Mouse (Mus musculus) layer of hippocampus, postnatal 10 days (tissue): ENCODE measurements around the gene Cd300c. TPM values are rescaled to one million over a fixed set of nuclear protein-coding genes. Genes with fewer than 3 reads are reported as not detected.

Experiments
- total RNA-seq, 2 experiments: library from RNA; stranded (reverse); gene quantifications; 2 replicates each; pipeline ENCODE4 v1.2.3; 2021

Gene Cd300c
- total RNA-seq, 2 experiments from 2014 or later: not detected

Other genes with a start within 250 kb of the Cd300c start
- gene Dnaic2, start 241.7 kb downstream of the Cd300c start, total RNA-seq: 1 to 10 TPM; 1.2 to 2.4 TPM
- gene Kif19a, start 203.8 kb downstream of the Cd300c start, total RNA-seq: 1 to 10 TPM; 6.7 to 8.7 TPM
- gene Btbd17, start 173.2 kb downstream of the Cd300c start, total RNA-seq: 10 to 100 TPM; 30.4 to 32.9 TPM
- gene Gpr142, start 170.2 kb downstream of the Cd300c start, total RNA-seq: not detected
- gene Gprc5c, start 118.0 kb downstream of the Cd300c start, total RNA-seq: 1 to 10 TPM; 3.9 to 5.1 TPM
- under 1 TPM; 0.62 TPM for gene Cd300a, start 79.1 kb downstream of the Cd300c start, total RNA-seq
- gene Cd300lb, start 34.8 kb downstream of the Cd300c start, total RNA-seq: under 1 TPM in 1 of 2 experiments, not detected in 1; 0.20 TPM
- under 1 TPM in 1 of 2 experiments, not detected in 1; 0.11 TPM for gene Cd300ld, start 20.8 kb upstream of the Cd300c start, total RNA-seq
- gene Cd300c2, start 32.7 kb upstream of the Cd300c start, total RNA-seq: 1 to 10 TPM; 2.5 to 3.5 TPM
- gene Cd300ld2, start 47.0 kb upstream of the Cd300c start, total RNA-seq: not detected
- gene Cd300ld4, start 57.9 kb upstream of the Cd300c start, total RNA-seq: not detected
- 1 to 10 TPM; 2.5 to 2.6 TPM for gene Cd300ld5, start 68.6 kb upstream of the Cd300c start, total RNA-seq
- gene Cd300ld3, start 79.3 kb upstream of the Cd300c start, total RNA-seq: not detected
- not detected for gene Cd300e, start 93.0 kb upstream of the Cd300c start, total RNA-seq
- 1 to 10 TPM in 1 of 2 experiments, under 1 TPM in 1; 0.91 to 1.6 TPM for gene Rab37, start 122.3 kb upstream of the Cd300c start, total RNA-seq
- under 1 TPM; 0.27 to 0.50 TPM for gene Cd300lf, start 164.8 kb upstream of the Cd300c start, total RNA-seq
- 10 to 100 TPM; 70.4 to 78.0 TPM for gene Slc9a3r1, start 194.2 kb upstream of the Cd300c start, total RNA-seq
- 10 to 100 TPM; 15.1 to 20.2 TPM for gene Tmem104, start 218.3 kb upstream of the Cd300c start, total RNA-seq
- 10 to 100 TPM; 15.8 to 17.6 TPM for gene Nat9, start 218.7 kb upstream of the Cd300c start, total RNA-seq